8 mouse cellular contexts compared by ENCODE assay signal in genomic region chr17:8801083-8801854, GRCm38 (mm10).
DNase-seq lines count a peak whose midpoint lies in the region; ATAC-seq and TF ChIP-seq lines count a peak whose summit lies in the region.

No protein-coding gene starts in this region.

- H3K4me2 ChIP-seq in forebrain, embryonic 12.5 days: peak overlapping the region; percentile 96
- peak overlapping the region; percentile 90 for H3K4me2 ChIP-seq in heart, postnatal 0 days (ENCODE audit: low read depth, low read length)
- H3K4me2 ChIP-seq in liver, postnatal 0 days (ENCODE audit: low read depth, low read length): peak overlapping the region; percentile 82

- no peaks in the 10 kb centered on the region for H3K4me1 ChIP-seq in bone marrow macrophage, adult 2 months (ENCODE audit: control insufficient read depth, insufficient read depth, low read length)
- H3K4me1 ChIP-seq in forebrain, embryonic 12.5 days: peaks cover 47% of the 10 kb centered on the region
- peaks cover 12% of the 10 kb centered on the region for H3K4me1 ChIP-seq in heart, postnatal 0 days (ENCODE audit: control insufficient read depth, insufficient read depth)
- peaks cover 8% of the 10 kb centered on the region for H3K4me1 ChIP-seq in liver, postnatal 0 days (ENCODE audit: insufficient read depth)
- peaks cover 30% of the 10 kb centered on the region for H3K4me1 ChIP-seq in olfactory bulb, adult 2 months (ENCODE audit: control insufficient read depth, insufficient read depth, low read length)

- TF ChIP-seq CTCF in bone marrow macrophage, adult 2 months (IDR thresholded peaks at IDR 0.05; ENCODE audit: low read depth, low read length): no peak
- no peak for TF ChIP-seq CTCF in heart, postnatal 0 days (IDR thresholded peaks at IDR 0.05; ENCODE audit: low read depth)
- TF ChIP-seq CTCF in liver, postnatal 0 days (IDR thresholded peaks at IDR 0.05; ENCODE audit: low read depth): no peak
- no peak for TF ChIP-seq CTCF in olfactory bulb, adult 2 months (IDR thresholded peaks at IDR 0.05; ENCODE audit: insufficient read depth, low read depth, low read length)

- no peak for TF ChIP-seq POLR2A in bone marrow macrophage, adult 2 months (IDR thresholded peaks at IDR 0.05; ENCODE audit: borderline replicate concordance, low read depth, low read length)
- no peak for TF ChIP-seq POLR2A in olfactory bulb, adult 2 months (IDR thresholded peaks at IDR 0.05; ENCODE audit: insufficient read depth, low read depth, low read length)

- H3K36me3 ChIP-seq in forebrain, embryonic 12.5 days (replicated peaks): no peaks in the 10 kb centered on the region
- H3K36me3 ChIP-seq in heart, postnatal 0 days (replicated peaks; ENCODE audit: control insufficient read depth, insufficient read depth, low read length): no peaks in the 10 kb centered on the region
- H3K36me3 ChIP-seq in liver, postnatal 0 days (replicated peaks; ENCODE audit: insufficient read depth, low read length): no peaks in the 10 kb centered on the region

- no peak for TF ChIP-seq EP300 in heart, postnatal 0 days (IDR thresholded peaks at IDR 0.05; ENCODE audit: low read depth)
- no peak for TF ChIP-seq EP300 in liver, postnatal 0 days (IDR thresholded peaks at IDR 0.05; ENCODE audit: low read depth)

- H3K9me3 ChIP-seq in forebrain, embryonic 12.5 days: no peaks in the 10 kb centered on the region
- H3K9me3 ChIP-seq in heart, postnatal 0 days (replicated peaks; ENCODE audit: control insufficient read depth, low read length): no peaks in the 10 kb centered on the region
- no peaks in the 10 kb centered on the region for H3K9me3 ChIP-seq in liver, postnatal 0 days (ENCODE audit: low read length)

- H3K9ac ChIP-seq in forebrain, embryonic 12.5 days: peak overlapping the region; percentile 93
- H3K9ac ChIP-seq in heart, postnatal 0 days (replicated peaks; ENCODE audit: low read depth, low read length): peak overlapping the region; percentile 41
- H3K9ac ChIP-seq in liver, postnatal 0 days (replicated peaks): peak overlapping the region; percentile 41

- WGBS in forebrain, embryonic 12.5 days: under 1% methylated on average over 64 of the region's 72 CpGs
- under 1% methylated on average over 40 of the region's 72 CpGs for WGBS in heart, postnatal 0 days
- under 1% methylated on average over 41 of the region's 72 CpGs for WGBS in liver, postnatal 0 days (ENCODE audit: insufficient replicate concordance)
- WGBS in olfactory bulb, adult 2 months: under 1% methylated on average over 57 of the region's 72 CpGs

- peak overlapping the region; percentile 23 for H3K4me3 ChIP-seq in bone marrow macrophage, adult 2 months (ENCODE audit: insufficient read depth, low read length)
- H3K4me3 ChIP-seq in forebrain, embryonic 12.5 days (replicated peaks): peak overlapping the region; percentile 76
- H3K4me3 ChIP-seq in heart, postnatal 0 days (ENCODE audit: low read depth, low read length): peak overlapping the region; percentile 66
- H3K4me3 ChIP-seq in liver, postnatal 0 days (ENCODE audit: low read depth, low read length): peak overlapping the region; percentile 57
- peak overlapping the region; percentile 70 for H3K4me3 ChIP-seq in olfactory bulb, adult 2 months (ENCODE audit: insufficient read depth, low read depth, low read length)

- H3K27me3 ChIP-seq in forebrain, embryonic 12.5 days: peaks cover 60% of the 10 kb centered on the region
- peaks cover 96% of the 10 kb centered on the region for H3K27me3 ChIP-seq in heart, postnatal 0 days (ENCODE audit: control insufficient read depth, insufficient read depth, low read length)
- H3K27me3 ChIP-seq in liver, postnatal 0 days (ENCODE audit: insufficient read depth, low read length): peaks cover 70% of the 10 kb centered on the region

- ATAC-seq in forebrain, embryonic 12.5 days (ENCODE audit: low FRiP score): peak; percentile 86
- peak; percentile 64 for ATAC-seq in heart, postnatal 0 days (ENCODE audit: insufficient read depth, low read depth)
- no peak for ATAC-seq in liver, postnatal 0 days

- no peak overlapping the region for H3K27ac ChIP-seq in bone marrow macrophage, adult 2 months (ENCODE audit: insufficient read depth, low read depth, low read length)
- peak overlapping the region; percentile 92 for H3K27ac ChIP-seq in forebrain, embryonic 12.5 days
- H3K27ac ChIP-seq in heart, postnatal 0 days (ENCODE audit: low read depth): peak overlapping the region; percentile 49
- no peak overlapping the region for H3K27ac ChIP-seq in liver, postnatal 0 days (ENCODE audit: low read depth)
- H3K27ac ChIP-seq in olfactory bulb, adult 2 months (ENCODE audit: insufficient read depth, low read depth, low read length): no peak overlapping the region; the same call in 1 of the 2 replicates

- DNase-seq in B cell, adult 2 months: peak; percentile 19 to 34
- DNase-seq in heart, postnatal 0 days (ENCODE audit: low spot score): no peak
- DNase-seq in kidney, postnatal 4 days: peak; percentile 77 to 83
- peak; percentile 49 for DNase-seq in liver, postnatal 0 days
- DNase-seq in thymus, postnatal 36 days: peak; percentile 45 to 60

Comparison
In these comparisons a context has a peak if more than half of its experiments do, and no peak if none do; other contexts are left out.
1. H3K27ac ChIP-seq: peak in forebrain, embryonic 12.5 days (single experiment) and heart, postnatal 0 days (single experiment); none in bone marrow macrophage, adult 2 months (single experiment), liver, postnatal 0 days (single experiment) and olfactory bulb, adult 2 months (single experiment).
2. H3K4me3 ChIP-seq: peak in every context shown above with its lines; median percentile 76 in forebrain, embryonic 12.5 days; 70 in olfactory bulb, adult 2 months; 66 in heart, postnatal 0 days; 57 in liver, postnatal 0 days; 23 in bone marrow macrophage, adult 2 months.
3. H3K9ac ChIP-seq: peak in every context shown above with its lines; median percentile 93 in forebrain, embryonic 12.5 days; 41 in heart, postnatal 0 days; 41 in liver, postnatal 0 days.
4. Peak in every context shown above with its lines, with median percentiles within 50 percentile points of each other: H3K4me2 ChIP-seq.